Mouse (Mus musculus): ENCODE results near the gene Fam151a.
"Not testable (repeated sequence)": the region's sequence is repeated elsewhere in the genome, so short reads cannot be mapped to it uniquely, and the experiment has no call there.

The Fam151a gene

DNA sequence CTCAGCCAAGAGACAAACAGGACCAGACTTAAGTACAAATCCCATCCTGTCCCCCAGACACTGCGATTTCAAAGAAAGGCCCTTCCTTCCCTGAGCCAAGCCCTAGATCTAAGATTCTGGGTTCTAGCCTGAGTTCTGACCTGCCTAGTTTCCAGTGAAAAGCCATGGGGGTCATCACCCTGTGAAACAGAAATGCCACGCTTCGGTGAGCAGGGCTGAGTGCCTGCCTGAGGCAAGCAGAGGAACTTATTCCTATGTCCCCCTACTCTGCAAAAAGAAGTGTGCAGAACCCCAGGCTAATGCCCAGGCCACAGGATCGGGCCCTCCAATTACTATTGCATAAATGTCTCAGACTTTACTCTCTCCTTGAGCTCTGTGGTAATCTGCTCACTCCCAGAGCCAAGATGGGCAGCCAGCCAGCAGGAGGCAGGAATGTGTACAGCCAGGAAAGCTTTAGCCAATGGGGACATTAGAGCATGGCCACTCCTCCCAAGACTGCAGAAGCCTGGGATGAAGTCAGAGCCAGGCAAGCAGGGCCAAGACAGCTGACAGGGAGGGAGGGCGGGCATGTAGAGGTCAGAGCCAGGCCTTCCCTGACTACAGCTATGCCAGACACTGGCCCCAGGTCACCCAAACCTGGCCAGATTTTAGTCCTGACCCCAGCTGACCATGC, 44.6 kb downstream of the Fam151a start:
- peak; percentile 97 for DNase-seq

DNA sequence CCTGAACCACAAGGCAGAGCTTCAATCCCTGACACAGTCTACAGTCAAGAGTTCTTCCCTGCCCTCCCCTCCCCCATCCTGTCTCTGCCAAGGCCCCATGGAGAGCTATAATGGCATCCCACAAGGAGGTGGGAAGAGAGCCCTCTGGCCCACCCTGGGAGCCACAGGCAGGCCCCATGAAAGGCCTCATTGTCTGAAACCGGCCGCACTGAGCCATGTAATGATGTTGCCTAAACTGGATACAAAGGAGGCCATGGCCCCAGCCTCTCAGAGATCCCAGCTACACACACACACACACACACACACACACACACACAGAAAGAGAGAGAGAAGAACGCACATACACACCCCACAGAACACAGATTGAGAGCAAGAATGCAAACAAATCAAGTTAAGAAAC, 46.4 kb downstream of the Fam151a start:
- no peak for DNase-seq

GRCm38 (mm10) chr4:106783137-106783536, 49.4 kb downstream of the Fam151a start:
- no peak for DNase-seq

DNA sequence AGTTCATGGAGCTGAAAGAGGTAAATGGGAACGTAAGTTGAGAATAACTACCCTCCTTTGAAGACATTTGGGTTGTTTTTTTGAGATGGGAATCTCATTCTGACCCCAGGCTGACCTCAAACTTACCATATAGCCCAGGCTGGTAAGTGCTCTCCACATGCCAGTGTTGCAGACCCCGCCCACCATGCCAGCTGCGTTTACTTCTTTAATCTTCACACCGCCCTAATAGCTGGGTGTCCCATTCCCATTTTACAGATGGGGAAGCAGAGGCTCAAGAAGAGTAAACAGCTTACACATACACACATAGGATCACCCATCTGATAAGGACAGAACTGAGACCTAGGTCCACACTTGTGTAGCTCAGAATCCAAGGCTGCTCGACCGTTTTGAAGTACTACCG, 51.1 kb downstream of the Fam151a start:
- DNase-seq = no peak

GRCm38 (mm10) chr4:106785345-106785744, 51.7 kb downstream of the Fam151a start:
- no peak for DNase-seq

- DNase-seq = peak; percentile 58
Measured at GRCm38 (mm10) chr4:106785753-106786540, 52.3 kb downstream of the Fam151a start.

DNA sequence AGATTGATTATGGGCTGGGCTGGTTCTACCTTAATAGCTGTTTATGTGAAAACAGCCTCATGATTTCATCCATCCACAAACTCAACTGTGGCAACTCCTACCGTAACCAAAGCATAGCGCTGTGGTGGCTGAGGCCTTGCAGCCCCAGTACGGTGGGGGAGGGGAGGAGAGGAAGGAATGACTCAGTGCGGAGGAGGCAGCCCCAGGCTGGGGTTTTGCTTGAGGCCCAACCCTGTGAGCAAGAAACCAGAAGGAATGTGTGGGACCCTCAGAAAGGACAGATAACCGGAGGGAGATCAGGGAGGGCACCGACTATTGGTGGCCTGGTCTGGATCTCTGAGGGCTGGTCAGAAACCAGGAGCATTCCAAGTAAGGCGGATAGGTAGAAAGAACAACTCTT, 54.1 kb downstream of the Fam151a start:
- peak; percentile 65 for DNase-seq

DNA sequence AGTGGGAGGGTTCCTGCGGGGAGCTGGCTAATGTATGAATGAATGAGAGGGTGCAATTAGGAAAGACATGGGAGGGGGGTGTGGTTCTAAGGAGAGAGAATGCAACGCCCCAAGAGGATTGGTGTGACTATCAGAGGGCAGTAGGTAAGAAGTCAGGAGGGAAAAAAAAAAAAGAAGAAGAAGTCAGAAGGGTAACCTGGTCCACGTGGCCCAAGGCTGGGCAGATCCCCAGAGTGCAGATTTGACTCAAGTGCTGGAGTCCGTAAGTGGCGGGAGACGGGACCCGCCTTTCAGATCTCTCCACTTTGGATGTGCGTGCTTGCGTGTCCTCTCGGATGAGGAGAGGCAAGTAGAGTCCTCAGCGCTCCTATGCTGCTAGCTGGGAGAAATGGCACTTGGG, 54.9 kb downstream of the Fam151a start:
- DNase-seq = no peak

- DNase-seq = no peak
Measured at GRCm38 (mm10) chr4:106789705-106790104, 56.0 kb downstream of the Fam151a start.

DNA sequence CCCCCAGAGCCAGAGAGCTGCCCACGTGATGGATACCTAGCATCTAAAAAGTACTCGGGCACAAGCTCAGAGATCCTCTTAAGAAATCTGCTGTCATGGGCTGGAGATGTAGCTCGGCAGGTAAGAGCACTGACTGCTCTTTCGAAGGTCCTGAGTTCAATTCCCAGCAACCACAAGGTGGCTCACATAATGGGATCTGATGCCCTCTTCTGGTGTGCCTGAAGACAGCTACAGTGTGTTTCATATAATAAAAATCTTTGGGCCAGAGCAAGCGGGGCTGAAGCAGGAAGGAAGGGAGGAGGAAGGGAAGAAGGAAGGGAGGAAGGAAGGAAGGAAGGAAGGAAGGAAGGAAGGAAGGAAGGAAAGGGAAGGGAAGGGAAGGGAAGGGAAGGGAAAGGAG, 56.5 kb downstream of the Fam151a start:
- not testable (repeated sequence) for DNase-seq

- no peak for DNase-seq
Measured at GRCm38 (mm10) chr4:106790938-106791337, 57.2 kb downstream of the Fam151a start.

DNA sequence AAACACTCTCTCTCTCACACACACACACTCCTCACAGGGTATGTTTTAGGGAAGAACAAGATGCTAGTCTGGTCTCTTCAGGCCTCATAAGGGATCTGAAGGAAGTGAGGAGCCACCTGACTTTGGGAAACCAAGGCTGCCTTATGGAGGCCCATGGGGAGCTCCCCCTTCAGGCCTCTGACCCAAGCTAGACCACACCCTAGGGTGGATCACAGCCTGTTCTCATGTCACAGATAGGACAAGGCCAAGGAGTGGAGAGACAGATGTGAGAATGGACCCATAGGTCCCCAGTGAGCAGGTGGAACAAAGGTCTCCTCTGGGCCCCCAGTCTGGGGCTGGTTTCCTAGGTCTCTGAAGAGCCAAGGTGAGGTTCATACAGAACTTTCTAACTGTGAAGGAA, 58.6 kb downstream of the Fam151a start:
- no peak for DNase-seq

GRCm38 (mm10) chr4:106793826-106794225, 60.1 kb downstream of the Fam151a start:
- DNase-seq = not testable (repeated sequence)

DNA sequence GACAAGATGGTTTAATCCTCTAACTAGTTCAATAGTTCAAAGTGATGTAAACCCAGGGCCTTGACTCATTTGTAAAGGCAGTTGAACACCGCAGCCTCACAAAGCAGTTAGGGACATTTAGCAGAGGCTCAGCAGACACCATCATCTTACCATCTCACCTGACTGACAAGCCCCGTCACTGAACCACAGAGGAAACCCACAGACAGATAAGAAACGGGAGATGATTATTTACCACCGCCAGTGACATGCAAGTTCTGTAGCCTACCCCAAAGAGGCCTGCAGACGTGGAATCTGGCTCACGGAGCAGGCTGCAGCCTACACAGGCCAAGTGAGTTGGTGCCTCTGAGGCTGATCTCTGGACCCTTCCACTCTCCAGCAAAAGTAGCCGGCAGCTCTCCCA, 60.6 kb downstream of the Fam151a start:
- DNase-seq = no peak

- no peak for DNase-seq
Measured at GRCm38 (mm10) chr4:106795289-106795688, 61.6 kb downstream of the Fam151a start.
